ENCODE assay signal across 9 mouse cellular contexts in the genomic region with DNA sequence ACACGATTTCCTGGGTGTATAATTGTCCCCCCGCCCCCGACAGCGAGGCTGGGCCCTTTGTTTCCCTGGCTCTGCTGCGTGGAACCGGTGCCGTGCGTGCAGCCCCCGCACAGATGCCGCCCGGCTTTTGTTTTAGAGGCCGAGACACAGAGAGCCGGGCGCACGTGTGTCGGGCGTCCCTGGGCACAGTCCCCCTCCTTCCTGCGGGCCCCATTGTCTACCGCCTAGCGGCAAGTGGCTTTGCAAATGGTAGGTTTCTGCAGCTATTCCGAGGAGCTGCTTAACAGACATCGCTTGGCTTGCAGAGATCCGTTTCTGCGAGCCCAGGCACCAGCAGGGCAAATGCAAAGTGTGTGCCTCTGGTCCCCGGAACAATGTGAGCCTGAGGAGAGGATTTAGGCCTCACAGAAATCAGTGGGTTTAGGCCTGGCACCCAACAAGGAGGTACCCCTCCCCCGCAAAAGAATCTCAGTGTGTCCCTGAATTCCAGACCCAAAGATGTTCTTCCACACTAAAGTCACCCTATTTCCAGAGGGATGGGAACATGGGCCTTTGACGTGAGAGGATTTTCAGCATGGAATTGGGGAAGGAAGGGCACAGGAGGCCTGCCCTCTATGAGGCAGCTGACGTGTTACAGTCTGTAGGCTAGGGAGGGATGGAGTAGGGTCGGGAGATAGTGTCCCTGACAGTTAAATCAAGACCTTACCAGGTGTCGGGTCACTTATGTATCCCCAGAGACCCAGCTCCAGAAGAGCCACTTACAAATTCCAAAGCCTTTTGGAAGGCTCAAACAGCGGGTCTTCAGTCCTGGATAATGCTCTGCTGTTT. TPM values are rescaled to one million over a fixed set of nuclear protein-coding genes. Genes with fewer than 3 reads are reported as not detected.
DNase-seq lines count a peak whose midpoint lies in the region; ATAC-seq and TF ChIP-seq lines count a peak whose summit lies in the region.
"Had no signal": no experiment of that assay in that cellular context is flagged by ENCODE, and none has a peak within 500 bp of the region (broad histone marks: within the 10 kb centered on the region; RNA-seq: fewer than 3 reads in every experiment).

No protein-coding gene starts in this region.

- H3K4me2 ChIP-seq in forebrain, embryonic 14.5 days (ENCODE audit: low read length), result peak overlapping the region; percentile 48

- TF ChIP-seq POLR2A in small intestine, adult 2 months (IDR thresholded peaks at IDR 0.05; ENCODE audit: low read depth, low read length), result no peak

- H3K9me3 ChIP-seq in forebrain, embryonic 14.5 days (replicated peaks; ENCODE audit: control insufficient read depth, low read length), result no peaks in the 10 kb centered on the region

- H3K9ac ChIP-seq in forebrain, embryonic 14.5 days (ENCODE audit: low read length), result peak overlapping the region; percentile 66

- H3K27me3 ChIP-seq in forebrain, embryonic 14.5 days (replicated peaks; ENCODE audit: control insufficient read depth, insufficient read depth, low read length), result no peaks in the 10 kb centered on the region
- peaks cover 16% of the 10 kb centered on the region for H3K27me3 ChIP-seq in small intestine, adult 2 months (ENCODE audit: control insufficient read depth, insufficient read depth, low read length)
- H3K27me3 ChIP-seq: CH12.LX had no signal

- peak overlapping the region; percentile 67 for H3K27ac ChIP-seq in forebrain, embryonic 14.5 days (ENCODE audit: low read depth, low read length)
- H3K27ac ChIP-seq in small intestine, adult 2 months (ENCODE audit: insufficient read depth, low read depth, low read length), result no peak overlapping the region

- peaks cover 10% of the 10 kb centered on the region for H3K4me1 ChIP-seq in forebrain, embryonic 14.5 days (ENCODE audit: control insufficient read depth, insufficient read depth, low read length)
- H3K4me1 ChIP-seq in small intestine, adult 2 months (ENCODE audit: control insufficient read depth, insufficient read depth, insufficient read length, low read length), result no peaks in the 10 kb centered on the region

- H3K4me3 ChIP-seq in forebrain, embryonic 14.5 days (ENCODE audit: low read depth, low read length), result peak overlapping the region; percentile 16
- 0 out of 2 replicates have a peak overlapping the region, but pooled peaks have one; percentile 0 for H3K4me3 ChIP-seq in small intestine, adult 2 months (ENCODE audit: low read depth, low read length)

- DNase-seq in cerebellum, postnatal 25 days, result peak; percentile 42 to 54
- DNase-seq in cerebellum, adult 9-10 months, result no peak
- DNase-seq in ES-CJ7 (ENCODE audit: low read depth, low spot score), result peak; percentile 34
- DNase-seq in forebrain, embryonic 14.5 days (ENCODE audit: low spot score), result peak; percentile 75
- peak; percentile 38 to 63 for DNase-seq in layer of hippocampus, adult 8-10 months (ENCODE audit: low spot score in 2 of 2)
- no peak for DNase-seq in gastrocnemius, postnatal 14 days

- 11% methylated on average over 31 of the region's 31 CpGs for WGBS in forebrain, embryonic 14.5 days
- 21% methylated on average over 31 of the region's 31 CpGs for WGBS in small intestine, adult 2 months

- intact Hi-C loops in gastrocnemius, postnatal 14 days (cut with DNase I; ENCODE audit: low total_unique reads), result no loop called here

- TF ChIP-seq CTCF in small intestine, adult 2 months (IDR thresholded peaks at IDR 0.05; ENCODE audit: extremely low read depth, insufficient read length, insufficient replicate concordance, low read depth, low read length), result no peak

- H3K36me3 ChIP-seq in forebrain, embryonic 14.5 days (ENCODE audit: control insufficient read depth, insufficient read depth, low read length), result no peaks in the 10 kb centered on the region
- no peaks in the 10 kb centered on the region for H3K36me3 ChIP-seq in small intestine, adult 2 months (ENCODE audit: control insufficient read depth, insufficient read depth, low read length)

- ATAC-seq in forebrain, embryonic 14.5 days, result peak; percentile 91
- ATAC-seq in megakaryocyte progenitor cell, adult 5-6 weeks (replicated peaks; ENCODE audit: poor library complexity), result peak; percentile 69

RNA-seq across cellular contexts. Expression of gene 1600014C10Rik, which starts 8.5 kb away (rescaled TPM):
- 18.4 and 19.9 TPM in 2 replicates for polyA plus RNA-seq in forebrain, embryonic 14.5 days (2014; fragmentation: Nextera tagmentation; extraction: Ambion mirVana)
- 10 to 100 TPM; 24.6 to 30.9 (median 28.9) TPM for total RNA-seq in layer of hippocampus, adult 8-10 months (2022)
- 18.8 and 19.5 TPM in 2 replicates for total RNA-seq in megakaryocyte progenitor cell, adult 5-6 weeks (2015)
- total RNA-seq in megakaryocyte progenitor cell, adult 5-6 weeks (2017), result 22.7 and 29.4 TPM in 2 replicates
- 8.8 and 27.4 TPM in 2 replicates for polyA plus RNA-seq in small intestine, adult 2 months (2012; rRNA removed)
- total RNA-seq in gastrocnemius, postnatal 14 days (2021), result 10 to 100 TPM; 15.8 to 17.9 TPM

RNA-seq across cellular contexts. Expression of gene Plekhf1, which starts 53.3 kb away (rescaled TPM):
- 0.80 and 0.81 TPM in 2 replicates for polyA plus RNA-seq in forebrain, embryonic 14.5 days (2014; fragmentation: Nextera tagmentation; extraction: Ambion mirVana)
- total RNA-seq in layer of hippocampus, adult 8-10 months (2022), result 1 to 10 TPM; 1.3 to 2.8 (median 2.5) TPM
- 0.56 and 0.94 TPM in 2 replicates for total RNA-seq in megakaryocyte progenitor cell, adult 5-6 weeks (2015)
- total RNA-seq in megakaryocyte progenitor cell, adult 5-6 weeks (2017), result 0.46 and 1.1 TPM in 2 replicates
- 5.4 and 12.8 TPM in 2 replicates for polyA plus RNA-seq in small intestine, adult 2 months (2012; rRNA removed)
- total RNA-seq in gastrocnemius, postnatal 14 days (2021), result 1 to 10 TPM; 4.9 to 9.7 TPM

Comparison
In these comparisons a context has a peak if more than half of its experiments do, and no peak if none do; other contexts are left out.
1. DNase-seq: peak in cerebellum, postnatal 25 days (2 of 2), ES-CJ7 (single experiment), forebrain, embryonic 14.5 days (single experiment) and layer of hippocampus, adult 8-10 months (2 of 2); none in cerebellum, adult 9-10 months (single experiment) and gastrocnemius, postnatal 14 days (single experiment).